Mouse (Mus musculus) intestine, postnatal 0 days (tissue): Measurements from ENCODE around the gene 4930402H24Rik. TPM values are rescaled to one million over a fixed set of nuclear protein-coding genes. Genes with fewer than 3 reads are reported as not detected.

Experiments
- ATAC-seq: fragments of 200-750 bp; cut with Nextera tagmentation; 2 replicates; pipeline ENCODE4 v1.8.0; 2017; ENCODE audit warnings: mild to moderate bottlenecking, moderate TSS enrichment, moderate library complexity
- H3K27ac ChIP-seq: fragments of 300-500 bp; sonication (generic); 2 replicates; pipeline ENCODE4 v1.5.1; 2014; ENCODE audit warnings: mild to moderate bottlenecking, low read depth, low read length, moderate library complexity
- H3K27me3 ChIP-seq: fragments of 300-500 bp; sonication (generic); replicated peaks from 2 replicates; pipeline ENCODE4 v1.6.1; 2014; ENCODE audit warnings: low read length, mixed read lengths; ENCODE audit not compliant: control insufficient read depth, insufficient read depth
- H3K36me3 ChIP-seq: fragments of 300-500 bp; sonication (generic); 2 replicates; pipeline ENCODE4 v1.6.1; 2014; ENCODE audit warnings: mild to moderate bottlenecking, moderate library complexity; ENCODE audit not compliant: control insufficient read depth, insufficient read depth
- H3K4me1 ChIP-seq: fragments of 300-500 bp; sonication (generic); replicated peaks from 2 replicates; pipeline ENCODE4 v1.6.1; 2014; ENCODE audit warnings: antibody characterized with exemption, low read length, mixed read lengths; ENCODE audit not compliant: control insufficient read depth, insufficient read depth
- H3K4me2 ChIP-seq: fragments of 300-500 bp; sonication (generic); replicated peaks from 2 replicates; pipeline ENCODE4 v1.6.1; 2014; ENCODE audit warnings: low read depth, mild to moderate bottlenecking, moderate library complexity
- H3K4me3 ChIP-seq: fragments of 300-500 bp; sonication (generic); 2 replicates; pipeline ENCODE4 v1.5.1; 2014; ENCODE audit warnings: low read depth, low read length
- H3K9ac ChIP-seq: fragments of 300-500 bp; sonication (generic); 2 replicates; pipeline ENCODE4 v1.6.1; 2014; ENCODE audit warnings: mild to moderate bottlenecking, low read depth, low read length
- H3K9me3 ChIP-seq: fragments of 300-500 bp; sonication (generic); 2 replicates; pipeline ENCODE4 v1.6.1; 2016; ENCODE audit warnings: mixed run types; ENCODE audit not compliant: control insufficient read depth
- CTCF ChIP-seq: sonication (generic); IDR thresholded peaks from 2 replicates; pipeline ENCODE4 v1.5.1; 2016; ENCODE audit warnings: low read depth, mild to moderate bottlenecking, control low read depth, antibody characterized with exemption, moderate library complexity
- WGBS: fragments of 180-500 bp; shearing (Covaris S2); extraction: QIAGEN DNeasy Blood & Tissue Kit; methylation state at CpG from one replicate; pipeline ENCODE4 v1.1.7; 2014; 5-methylcytosine and 5-hydroxymethylcytosine counted together
- polyA plus RNA-seq: library from polyadenylated mRNA; unstranded; fragments of >200 nt; fragmentation: Nextera tagmentation; extraction: Ambion mirVana; gene quantifications from 2 replicates; pipeline ENCODE4 v1.2.1, GENCODE M21; 2015

The 4930402H24Rik gene
- polyA plus RNA-seq, 1 experiment from 2014 or later = 9.0 TPM

DNA sequence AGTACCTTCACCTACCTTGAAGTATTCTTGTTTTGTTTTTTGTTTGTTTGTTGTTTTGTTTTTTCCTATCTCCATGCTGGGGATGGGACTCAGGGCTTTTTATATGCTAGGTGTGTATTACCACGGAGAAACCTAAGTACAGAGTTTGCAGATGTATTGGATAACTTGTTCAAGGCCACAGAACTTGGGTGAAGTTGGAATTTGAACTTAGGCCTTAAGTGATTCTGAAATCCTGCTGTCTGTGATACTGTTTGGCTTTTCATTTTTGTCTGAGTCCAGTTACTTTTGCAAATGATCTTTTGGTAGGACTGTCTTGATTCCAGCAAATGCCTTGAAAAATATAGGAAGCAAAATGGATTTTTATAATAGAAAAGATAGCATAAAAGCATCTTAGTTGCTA is 5.5 kb upstream of the 4930402H24Rik start:
- no peaks in the 10 kb centered on the region for H3K27me3 ChIP-seq
- no peaks in the 10 kb centered on the region for H3K36me3 ChIP-seq
- TF ChIP-seq CTCF = no peak
- no peak for ATAC-seq
- H3K9me3 ChIP-seq = no peaks in the 10 kb centered on the region
- H3K9ac ChIP-seq = no peak overlapping the region
- H3K27ac ChIP-seq = no peak overlapping the region
- H3K4me1 ChIP-seq = no peaks in the 10 kb centered on the region
- H3K4me3 ChIP-seq = no peak overlapping the region
- WGBS = 55% methylated on average over 1 of the region's 1 CpGs
- no peak overlapping the region for H3K4me2 ChIP-seq

DNA sequence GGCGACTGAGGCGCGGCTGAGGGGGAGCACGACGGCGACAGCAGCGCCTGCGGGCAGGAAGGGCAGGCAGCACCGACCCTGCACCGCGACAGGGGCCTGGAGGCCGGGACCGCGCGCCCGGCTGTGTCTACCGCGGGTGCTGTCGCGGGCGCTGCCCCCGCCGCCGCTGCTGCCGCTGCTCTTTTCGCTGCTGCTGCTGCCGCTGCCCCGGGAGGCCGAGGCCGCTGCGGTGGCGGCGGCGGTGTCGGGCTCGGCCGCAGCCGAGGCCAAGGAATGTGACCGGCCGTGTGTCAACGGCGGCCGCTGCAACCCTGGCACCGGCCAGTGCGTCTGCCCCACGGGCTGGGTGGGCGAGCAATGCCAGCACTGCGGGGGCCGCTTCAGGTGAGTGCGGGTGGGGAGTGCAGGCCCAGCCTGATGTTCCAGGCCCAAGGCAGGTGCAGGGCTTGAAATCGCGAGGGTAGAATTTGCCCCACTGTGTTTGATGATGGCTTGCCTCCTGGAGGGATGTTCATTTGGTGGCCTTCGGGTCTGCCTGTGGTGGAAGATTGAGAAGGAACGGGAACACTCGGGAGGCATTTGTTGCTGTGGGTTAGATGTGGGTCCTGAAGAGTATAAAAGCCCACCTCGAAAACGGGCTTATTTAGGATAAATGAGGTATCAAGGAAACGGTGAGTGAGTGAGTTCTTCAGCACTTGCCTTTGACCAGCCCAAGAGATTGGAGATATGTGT is 544 bp upstream of the 4930402H24Rik start:
- H3K27me3 ChIP-seq = no peaks in the 10 kb centered on the region
- peak overlapping the region; percentile 87 for H3K27ac ChIP-seq
- ATAC-seq = peak; percentile 68
- no peak for TF ChIP-seq CTCF
- H3K4me1 ChIP-seq = no peaks in the 10 kb centered on the region; the same call in 1 of the 2 replicates
- WGBS = under 1% methylated on average over 51 of the region's 58 CpGs
- H3K4me2 ChIP-seq = peak overlapping the region; percentile 95
- peak overlapping the region; percentile 93 for H3K9ac ChIP-seq
- H3K4me3 ChIP-seq = peak overlapping the region; percentile 94
- no peaks in the 10 kb centered on the region for H3K36me3 ChIP-seq
- no peaks in the 10 kb centered on the region for H3K9me3 ChIP-seq

DNA sequence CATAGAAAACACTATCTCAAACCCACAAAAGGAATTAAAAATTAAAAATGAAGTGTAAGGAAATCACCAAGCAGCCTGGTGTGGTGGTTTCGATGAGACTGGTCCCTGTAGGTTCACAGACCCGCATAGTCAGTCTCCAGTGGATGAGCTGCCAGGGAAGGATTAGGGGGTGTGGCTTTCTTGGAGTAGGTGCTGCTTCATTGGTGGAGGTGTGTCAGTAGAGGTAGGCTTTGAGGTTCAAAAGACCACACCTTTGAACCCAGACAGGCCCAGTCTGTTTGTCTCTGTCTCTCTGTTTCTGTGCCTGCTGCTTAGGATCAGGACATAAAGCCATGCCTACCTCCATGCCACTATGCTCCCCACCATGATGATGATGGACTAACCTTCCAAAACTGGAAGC is 7.4 kb downstream of the 4930402H24Rik start:
- TF ChIP-seq CTCF = no peak
- Histone ChIP-seq H3K36me3 (0 out of 2 replicates have a peak, but pooled peaks cover 4% of the 10 kb centered on the region), H3K4me2 (0 out of 2 replicates have a peak overlapping the region, but pooled peaks have one; percentile 9), H3K27me3 (no peaks in the 10 kb centered on the region), H3K4me1 (peaks cover 9% of the 10 kb centered on the region), H3K4me3 (no peak overlapping the region), H3K27ac (peak overlapping the region; percentile 67; the same call in 1 of the 2 replicates), H3K9ac (no peak overlapping the region), H3K9me3 (no peaks in the 10 kb centered on the region)
- peak; percentile 73; the same call in 1 of the 2 replicates for ATAC-seq
- 45% methylated on average over 2 of the region's 2 CpGs for WGBS

DNA sequence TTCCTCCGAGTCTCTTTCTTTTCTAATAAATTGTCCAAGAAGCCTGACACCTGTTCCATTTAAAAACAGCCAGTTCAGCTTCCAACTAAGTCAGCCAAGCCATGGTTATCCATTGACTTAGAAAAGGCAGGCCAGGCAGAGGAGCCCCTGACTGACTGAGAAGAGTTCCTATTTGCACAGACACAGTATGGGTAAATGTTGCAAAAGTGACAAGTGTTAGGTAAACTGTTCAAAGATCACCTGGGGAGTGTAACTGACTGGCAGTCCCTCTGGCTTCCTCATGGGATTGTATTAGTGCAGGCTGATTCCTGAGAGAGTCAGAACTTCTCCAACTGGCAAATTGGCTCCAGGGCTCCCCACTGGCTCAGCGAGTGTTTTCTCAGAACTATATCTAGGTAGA is 8.3 kb downstream of the 4930402H24Rik start:
- WGBS = 47% methylated on average over 2 of the region's 2 CpGs
- Histone ChIP-seq H3K36me3 (0 out of 2 replicates have a peak, but pooled peaks cover 4% of the 10 kb centered on the region), H3K4me3 (no peak overlapping the region), H3K4me1 (peaks cover 9% of the 10 kb centered on the region), H3K27me3 (no peaks in the 10 kb centered on the region), H3K9ac (no peak overlapping the region), H3K9me3 (no peaks in the 10 kb centered on the region), H3K27ac (peak overlapping the region; percentile 67), H3K4me2 (no peak overlapping the region)
- TF ChIP-seq CTCF = no peak
- ATAC-seq = peak; percentile 79

DNA sequence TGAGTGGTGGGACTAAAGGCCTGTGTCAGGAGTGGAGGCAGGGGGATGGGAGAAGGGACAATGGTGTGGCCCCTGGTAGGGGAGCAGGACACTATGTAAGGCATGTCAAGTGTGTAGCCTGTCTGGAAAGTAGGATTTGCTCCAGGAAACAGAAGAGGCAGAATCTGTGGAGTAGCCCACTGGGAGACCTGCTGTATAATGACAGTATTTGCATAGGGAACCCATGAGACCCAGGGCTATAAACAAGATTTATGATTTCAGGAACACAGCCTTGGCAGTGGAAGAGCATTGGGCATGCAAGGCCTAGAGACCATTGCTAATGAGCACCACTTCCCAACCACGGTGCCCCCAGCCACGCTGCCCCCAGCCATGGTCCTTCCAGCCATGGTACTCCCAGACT is 9.3 kb downstream of the 4930402H24Rik start:
- Histone ChIP-seq H3K27me3 (no peaks in the 10 kb centered on the region), H3K9me3 (no peaks in the 10 kb centered on the region), H3K36me3 (0 out of 2 replicates have a peak, but pooled peaks cover 4% of the 10 kb centered on the region), H3K27ac (no peak overlapping the region), H3K4me1 (peaks cover 9% of the 10 kb centered on the region), H3K4me3 (no peak overlapping the region), H3K9ac (no peak overlapping the region), H3K4me2 (no peak overlapping the region)
- ATAC-seq = no peak
- TF ChIP-seq CTCF = no peak
- WGBS = 88% methylated on average over 2 of the region's 2 CpGs

DNA sequence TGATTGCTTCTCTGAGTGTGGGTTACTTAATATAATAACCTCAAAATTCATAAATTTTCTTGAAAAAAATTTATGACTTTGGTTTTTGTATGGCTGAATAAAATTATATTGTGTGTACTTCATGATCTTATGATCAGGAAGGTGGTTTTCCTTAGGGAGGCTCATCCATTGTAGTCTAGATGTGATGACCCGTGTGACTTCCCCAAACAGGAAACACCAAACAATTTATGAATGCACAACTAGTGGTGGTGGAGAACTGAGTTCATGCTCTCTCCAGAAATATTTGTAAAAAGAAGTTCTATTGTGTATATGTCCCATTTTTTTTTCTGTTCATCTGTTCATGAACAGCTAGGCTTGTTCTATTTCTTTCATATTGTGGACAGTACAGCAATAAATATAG is 18.8 kb downstream of the 4930402H24Rik start:
- H3K4me2 ChIP-seq = no peak overlapping the region
- no peak overlapping the region for H3K9ac ChIP-seq
- ATAC-seq = no peak
- peaks cover 8% of the 10 kb centered on the region; the same call in 1 of the 2 replicates for H3K36me3 ChIP-seq
- no peaks in the 10 kb centered on the region for H3K27me3 ChIP-seq
- no peak overlapping the region for H3K27ac ChIP-seq
- H3K4me3 ChIP-seq = no peak overlapping the region
- no peak for TF ChIP-seq CTCF
- WGBS = 75% methylated on average over 1 of the region's 1 CpGs
- H3K9me3 ChIP-seq = no peaks in the 10 kb centered on the region
- no peaks in the 10 kb centered on the region for H3K4me1 ChIP-seq
